Mouse (Mus musculus): ENCODE results near the gene Cyp8b1.

Cyp8b1 gene

DNA sequence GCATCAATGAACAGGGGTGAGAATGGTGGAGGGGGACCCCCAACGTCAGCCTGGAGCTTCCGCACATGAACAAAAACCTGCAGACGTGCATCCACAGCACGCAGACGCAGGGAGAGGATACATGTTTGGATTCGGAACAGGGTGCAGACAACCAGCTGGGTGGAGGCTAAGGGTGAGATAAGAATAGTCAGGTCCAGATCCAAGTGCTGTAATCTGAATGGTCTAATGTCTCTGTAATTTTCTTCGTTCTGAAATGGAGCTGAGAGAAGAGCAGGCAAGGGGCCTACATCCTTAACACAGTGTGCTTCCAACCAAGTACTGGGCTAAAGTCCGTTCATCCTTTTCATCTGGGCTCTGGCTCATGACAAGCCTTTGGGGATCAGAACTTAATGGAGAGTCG, 24.8 kb downstream of the Cyp8b1 start:
- no peak for DNase-seq (ENCODE audit: low read depth)

DNA sequence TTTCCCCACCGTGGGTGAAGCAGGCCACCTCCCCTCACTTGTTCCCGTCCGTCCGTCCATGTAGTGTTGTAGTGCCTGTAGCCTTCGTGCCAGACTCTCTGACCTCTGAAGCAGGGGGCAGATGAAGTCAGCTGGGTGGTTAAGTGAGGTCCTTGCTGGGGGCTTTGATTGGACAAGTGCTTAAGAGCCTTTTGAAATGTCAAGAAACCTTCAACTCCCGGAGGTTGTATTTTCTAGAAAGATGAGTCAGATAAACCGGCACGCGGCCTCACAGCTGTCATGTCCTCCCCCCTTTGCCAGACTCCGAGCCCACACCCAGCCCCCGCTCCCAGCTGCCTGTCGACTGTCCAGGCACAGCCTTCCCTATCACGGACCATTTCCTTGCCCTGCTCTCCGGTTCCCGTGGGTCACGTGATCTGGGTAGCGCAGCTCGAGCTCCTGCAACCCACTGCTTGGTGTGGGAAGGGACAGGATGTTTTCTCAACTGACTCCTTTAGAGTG, 25.6 kb downstream of the Cyp8b1 start:
- DNase-seq (ENCODE audit: low read depth), result peak; percentile 55

DNA sequence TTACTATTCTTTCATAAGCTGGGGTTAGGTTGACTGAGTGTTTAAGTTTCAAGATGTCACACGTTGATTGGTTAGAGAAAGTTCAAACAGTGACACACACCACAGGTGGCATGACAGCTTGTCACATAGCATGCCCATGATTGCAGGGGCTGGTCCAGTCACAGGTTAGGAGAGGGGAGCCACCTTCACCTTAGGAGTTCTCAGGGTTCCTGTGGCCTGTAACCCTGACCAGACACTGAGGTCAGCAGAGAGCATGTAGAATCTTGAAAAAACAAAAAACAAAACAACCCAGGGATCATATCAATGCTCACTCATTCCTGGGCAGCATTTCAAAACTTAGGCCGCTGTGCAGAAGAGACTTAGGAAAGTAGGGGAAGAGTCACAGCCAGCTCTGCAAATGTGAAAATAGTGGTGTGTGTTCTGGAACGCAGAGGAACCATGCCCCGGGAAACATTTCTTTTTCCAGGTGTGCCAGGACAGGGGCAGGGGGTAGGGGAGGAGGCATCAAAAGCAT, 26.1 kb downstream of the Cyp8b1 start:
- DNase-seq (ENCODE audit: low read depth), result no peak

DNA sequence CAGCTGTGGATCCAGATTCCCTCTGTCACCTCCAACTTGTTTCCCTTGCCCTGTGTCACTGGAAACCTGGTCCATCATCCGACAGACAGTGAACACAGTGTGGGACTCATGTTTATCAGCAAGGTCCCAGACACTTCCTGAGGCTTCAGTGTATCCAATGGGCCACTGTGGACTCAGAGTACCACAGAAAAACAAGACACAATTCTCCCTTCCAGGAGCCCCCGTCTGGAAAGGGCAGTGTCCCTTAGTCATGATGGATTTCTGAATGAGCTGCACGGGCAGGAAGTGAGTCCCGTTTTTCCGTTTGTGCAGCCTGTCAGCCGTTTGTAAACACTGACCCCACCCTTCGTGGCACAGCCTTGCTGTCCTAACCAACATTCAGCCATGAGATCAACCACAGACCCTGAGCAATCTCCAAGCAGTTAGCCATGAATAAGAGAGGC, 34.1 kb downstream of the Cyp8b1 start:
- DNase-seq (ENCODE audit: low read depth), result no peak

DNA sequence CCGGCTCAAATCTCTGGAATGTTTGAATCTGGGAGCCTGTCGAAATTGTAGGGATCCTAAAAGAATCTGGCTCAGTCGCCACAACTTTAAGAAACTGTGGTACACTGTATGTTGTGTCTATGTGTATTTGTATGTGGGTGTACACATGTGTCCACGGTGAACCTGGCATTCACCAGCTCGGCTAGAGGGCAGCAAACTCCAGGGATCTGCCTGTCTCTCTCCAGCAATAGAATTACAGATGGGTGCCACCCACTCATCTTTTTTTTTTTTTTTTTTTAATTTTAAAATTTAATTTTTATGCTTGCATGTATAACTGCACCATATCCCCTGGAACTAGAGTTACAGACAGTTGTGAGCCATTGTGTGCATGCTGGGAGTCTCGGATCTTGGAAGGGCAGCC, 34.8 kb downstream of the Cyp8b1 start:
- no peak for DNase-seq (ENCODE audit: low read depth)

DNA sequence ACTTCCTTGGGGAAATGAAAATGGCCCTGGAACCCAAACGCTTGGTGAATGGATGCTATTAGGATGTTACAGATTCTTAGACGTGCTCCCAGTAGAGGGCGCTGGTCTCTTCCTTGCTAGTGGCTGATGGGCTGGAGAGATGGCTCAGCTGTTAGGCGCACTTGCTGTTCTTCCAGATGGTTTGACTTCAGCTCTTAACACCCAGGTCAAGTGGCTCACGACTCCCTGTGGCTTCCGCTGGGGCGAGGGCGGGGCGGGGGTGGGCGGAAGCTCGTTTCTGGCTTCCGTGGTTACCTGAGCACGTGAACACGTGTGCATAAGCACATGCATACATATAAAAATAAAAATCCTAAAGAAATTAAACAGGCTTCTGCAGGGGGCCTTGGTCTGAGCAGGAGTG, 35.3 kb downstream of the Cyp8b1 start:
- peak; percentile 64 for DNase-seq (ENCODE audit: low read depth)

DNA sequence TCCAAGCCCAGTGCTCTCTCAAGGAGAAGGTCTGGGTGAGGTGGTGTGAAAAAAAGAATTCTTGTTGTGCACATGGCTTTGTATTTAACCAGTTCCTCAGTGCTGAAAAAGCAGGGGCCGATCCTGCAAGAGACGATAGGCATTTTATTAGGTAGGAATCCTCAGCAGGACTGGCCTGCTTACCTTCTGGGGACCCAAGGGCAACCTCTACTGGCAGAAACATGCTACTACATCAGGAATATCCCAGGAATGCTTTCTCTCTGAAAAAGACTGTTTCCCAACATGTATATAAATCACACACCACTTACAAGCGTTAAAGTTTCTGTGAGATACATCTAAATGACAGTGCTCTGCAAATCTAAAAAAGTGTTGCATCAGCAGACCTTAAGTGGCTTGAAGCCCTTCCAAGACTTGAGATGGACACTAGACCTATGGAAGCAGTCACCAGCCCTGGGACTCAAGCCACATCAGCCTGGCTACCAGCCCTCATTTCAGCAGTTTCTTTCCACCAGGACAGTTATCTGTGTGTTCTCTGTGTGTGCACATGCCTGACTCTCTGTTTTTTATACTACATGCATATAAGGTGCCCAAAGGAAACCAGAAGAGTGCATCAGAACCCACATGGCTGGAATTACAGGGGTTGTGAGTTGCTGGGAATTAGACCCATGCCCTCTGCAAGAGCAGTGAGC, 38.9 kb downstream of the Cyp8b1 start:
- peak; percentile 35 for DNase-seq (ENCODE audit: low read depth)

DNA sequence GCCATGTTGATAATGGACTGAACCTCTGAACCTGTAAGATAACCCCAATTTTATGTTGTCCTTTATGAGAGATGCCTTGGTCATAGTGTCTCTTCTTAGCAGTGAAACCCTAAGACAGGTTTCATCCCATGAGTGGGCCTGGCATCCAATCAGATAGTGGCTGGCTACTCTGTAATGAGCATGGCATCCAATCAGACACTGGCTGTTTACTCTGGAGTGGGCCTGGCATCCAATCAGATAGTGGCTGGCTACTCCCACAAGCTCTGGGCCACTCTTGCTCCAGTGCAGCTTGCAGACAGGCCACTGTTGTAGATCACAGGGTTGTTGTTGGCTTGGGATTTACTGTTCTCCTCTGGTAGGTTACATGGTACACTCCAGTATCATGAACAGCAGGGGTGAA, 42.5 kb downstream of the Cyp8b1 start:
- no peak for DNase-seq (ENCODE audit: low read depth)

DNA sequence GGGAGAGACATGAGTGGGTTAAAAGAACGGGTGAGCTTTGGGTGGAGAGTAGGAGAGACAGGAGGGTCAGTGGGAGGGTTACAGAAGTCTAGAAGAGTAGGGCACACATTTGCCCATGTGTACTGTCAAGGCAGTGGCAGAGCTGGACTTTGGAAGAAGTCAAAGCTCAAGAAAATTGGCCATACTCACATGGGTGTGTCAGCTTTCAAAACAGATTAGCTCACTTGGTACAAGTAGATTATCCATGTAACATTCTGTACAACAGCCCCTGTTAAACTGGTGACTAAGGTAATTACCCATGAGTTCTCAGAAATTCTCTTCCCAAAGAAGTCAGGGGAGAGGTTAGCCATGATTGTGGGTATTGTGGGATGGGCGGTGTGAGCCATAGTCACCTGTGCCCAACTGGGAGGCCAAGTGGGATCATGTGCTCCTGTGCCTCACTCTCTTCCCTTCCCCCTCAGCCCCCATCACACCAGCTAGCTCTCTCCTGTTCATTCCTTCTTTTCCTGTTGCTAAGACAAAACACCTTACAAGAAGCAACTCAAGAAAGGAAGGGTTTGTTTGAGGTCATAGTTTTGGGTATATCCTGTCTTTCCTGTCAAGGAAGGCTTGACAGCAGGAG, 43.9 kb downstream of the Cyp8b1 start:
- no peak for DNase-seq (ENCODE audit: low read depth)

DNA sequence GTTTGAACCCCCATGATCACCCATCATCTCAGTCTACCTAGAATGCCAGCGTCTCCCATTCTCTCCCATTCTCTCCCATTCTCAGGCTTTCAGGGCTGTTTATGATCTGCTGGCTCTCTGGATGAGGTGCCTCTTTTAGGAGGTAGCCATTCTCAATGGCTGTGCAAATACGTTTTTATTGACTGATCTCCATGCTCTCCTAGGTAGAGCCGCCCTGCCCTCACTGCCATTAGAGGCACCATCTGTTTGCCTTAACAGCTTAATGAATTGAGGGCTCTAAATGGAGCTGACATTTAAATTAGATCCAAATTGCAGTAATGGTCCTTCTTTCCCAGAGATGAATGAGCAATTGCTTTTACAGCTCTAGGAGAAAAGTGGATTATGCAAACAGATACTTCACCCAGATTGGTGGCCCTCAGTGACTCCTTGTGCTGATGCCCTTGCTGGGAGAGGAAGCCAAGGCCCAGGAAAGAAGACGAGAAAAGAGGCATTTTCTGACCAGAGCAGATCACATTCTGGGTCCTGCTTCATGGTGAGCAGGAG, 46.1 kb downstream of the Cyp8b1 start:
- DNase-seq (ENCODE audit: low read depth), result no peak

DNA sequence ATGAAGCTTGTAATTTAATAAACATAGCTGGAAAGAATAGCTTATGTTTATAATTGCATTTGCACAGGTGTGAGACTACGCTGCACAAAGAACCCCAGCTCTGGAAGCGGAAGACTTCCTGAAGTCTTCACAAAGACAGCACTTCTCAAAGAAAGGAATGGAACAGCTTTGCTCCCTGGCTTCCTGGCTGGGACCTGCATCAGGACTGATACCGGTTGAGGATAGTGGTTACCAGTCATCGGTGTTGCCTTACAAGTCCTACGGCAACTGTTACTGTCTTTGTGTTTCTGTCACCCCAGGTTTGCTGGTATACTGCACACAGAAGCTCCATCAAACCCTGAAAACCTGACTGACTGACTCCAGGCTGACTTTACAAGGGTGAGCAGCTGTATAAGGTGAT, 46.7 kb downstream of the Cyp8b1 start:
- DNase-seq (ENCODE audit: low read depth), result no peak

DNA sequence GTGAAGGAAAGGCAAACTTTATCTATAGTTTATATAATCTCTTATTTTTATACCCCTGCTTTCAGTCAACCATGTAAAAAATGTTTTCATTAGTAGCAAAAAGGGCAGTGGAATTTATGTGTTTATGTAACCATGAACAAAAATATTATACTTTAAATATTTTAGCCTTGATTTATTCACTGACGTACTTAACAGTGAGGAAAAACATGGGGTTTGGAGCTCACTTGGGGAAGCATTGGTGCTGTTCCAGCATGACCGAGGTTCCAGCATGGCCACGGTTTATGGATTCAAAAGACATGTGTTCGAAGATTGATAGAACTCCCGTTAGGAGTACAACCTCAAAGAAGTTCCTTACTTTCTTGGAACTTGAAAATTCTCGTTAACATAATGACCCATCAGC, 47.9 kb downstream of the Cyp8b1 start:
- no peak for DNase-seq (ENCODE audit: low read depth)

DNA sequence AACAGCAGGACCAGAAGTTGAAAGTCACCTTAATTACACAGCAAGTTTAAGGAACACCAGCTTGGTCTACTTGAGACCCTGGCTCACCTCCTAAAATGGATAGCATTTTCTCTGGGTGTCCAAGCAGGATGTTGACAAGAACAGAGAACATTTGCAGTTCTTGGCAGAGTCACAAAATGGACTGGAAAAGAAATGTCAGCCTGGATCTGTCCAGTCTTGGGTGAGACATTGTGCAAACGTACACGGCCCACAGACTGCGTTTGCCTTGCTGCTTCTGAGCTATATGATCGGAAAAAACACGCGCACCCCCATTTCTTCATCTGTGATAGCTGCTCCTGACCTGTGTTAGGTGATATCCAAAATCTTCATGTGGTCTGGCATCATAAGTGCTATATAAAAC, 48.5 kb downstream of the Cyp8b1 start:
- no peak for DNase-seq (ENCODE audit: low read depth)

DNA sequence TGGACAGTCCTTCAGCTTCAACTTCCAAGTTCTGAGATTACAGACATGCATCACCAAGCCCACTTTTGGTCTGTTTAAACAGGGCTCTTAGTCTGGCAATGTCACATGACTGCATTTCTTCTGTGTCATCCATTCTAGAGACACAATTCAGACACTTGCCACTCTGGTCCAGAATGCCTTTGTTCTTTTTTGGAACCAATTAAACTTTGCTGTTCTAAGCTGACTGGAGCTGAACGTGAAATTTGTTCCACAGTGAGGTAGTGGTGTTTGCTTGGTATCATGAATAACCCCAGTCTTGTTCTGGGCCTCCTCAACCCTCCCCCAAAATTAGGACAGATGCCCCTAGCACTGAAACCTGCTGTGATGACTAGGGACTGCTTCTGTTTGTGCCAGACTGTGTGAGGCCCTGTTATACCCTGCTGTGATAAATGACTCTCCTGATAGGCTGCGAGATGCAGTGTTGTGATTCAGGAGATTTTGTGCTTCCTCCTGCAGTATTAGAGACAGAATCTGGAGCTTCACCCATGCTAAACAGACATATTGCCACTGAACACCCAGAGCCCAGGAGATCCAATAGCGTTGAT, 50.6 kb downstream of the Cyp8b1 start:
- DNase-seq (ENCODE audit: low read depth), result no peak

DNA sequence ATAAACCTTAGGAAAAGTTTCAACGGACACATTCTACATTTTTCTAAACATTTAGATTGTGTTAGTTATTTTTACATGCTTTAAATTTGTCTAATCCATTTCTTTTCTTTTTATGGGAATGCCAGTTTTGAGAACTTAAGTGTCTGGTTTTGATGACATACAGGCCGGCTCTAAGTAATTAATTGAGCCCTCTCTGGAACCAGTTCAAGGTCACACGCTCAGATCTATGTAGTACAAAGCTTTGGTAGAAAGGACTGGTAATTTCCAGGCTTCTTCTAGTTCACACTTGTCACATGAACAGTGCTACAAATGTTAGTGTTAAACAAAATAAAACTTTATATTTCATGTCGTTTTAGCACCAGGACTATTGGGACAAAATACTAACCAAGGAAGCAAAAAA, 51.3 kb downstream of the Cyp8b1 start:
- no peak for DNase-seq (ENCODE audit: low read depth)

Measured in naive thymus-derived CD4-positive, alpha-beta T cell, adult 2 months (primary cell).